Mouse (Mus musculus): Measurements from ENCODE around the gene Lrmda.

DNA sequence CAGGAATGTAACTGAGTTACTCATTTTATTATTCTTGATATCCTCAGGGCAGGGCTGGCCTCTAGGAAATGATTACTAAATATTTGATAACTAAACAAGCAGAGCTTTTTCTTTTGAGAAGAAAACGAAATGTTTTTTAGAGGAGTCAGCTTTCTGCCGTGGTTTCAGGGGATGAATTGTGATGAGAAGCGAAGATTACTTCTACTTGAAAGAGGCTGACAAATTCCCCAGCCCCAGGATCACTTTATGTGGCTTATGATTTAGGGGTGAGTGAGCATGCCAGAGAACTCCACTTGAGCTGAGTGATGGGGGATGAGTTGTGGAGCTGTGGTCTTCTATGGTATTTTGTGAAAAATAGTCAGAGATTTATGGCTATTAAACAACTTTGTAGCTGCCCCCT is 803.4 kb downstream of the Lrmda start:
- no peak for TF ChIP-seq CTCF (IDR thresholded peaks at IDR 0.05; ENCODE audit: borderline replicate concordance, control insufficient read depth, extremely low read depth, insufficient read depth, low read length, poor library complexity)
- TF ChIP-seq POLR2A (IDR thresholded peaks at IDR 0.05; ENCODE audit: control insufficient read depth, extremely low read depth, insufficient read depth, low read length, poor library complexity) = no peak
